Mouse (Mus musculus) bone marrow, adult 2 months (tissue): ENCODE measurements around the gene Prss8. TPM values are rescaled to one million over a fixed set of nuclear protein-coding genes. Genes with fewer than 3 reads are reported as not detected.
"Not testable (repeated sequence)": the region's sequence is repeated elsewhere in the genome, so short reads cannot be mapped to it uniquely, and the experiment has no call there.

Experiments
- H3K27ac ChIP-seq: fragments of 200-500 bp; 2 replicates; pipeline ENCODE4 v1.5.1; 2012; ENCODE audit warnings: low read depth, mild to moderate bottlenecking, control low read depth, inconsistent platforms, low read length; ENCODE audit not compliant: control insufficient read depth, poor library complexity, insufficient read depth
- H3K4me1 ChIP-seq: fragments of 200-500 bp; 2 replicates; pipeline ENCODE4 v1.6.1; 2011; ENCODE audit warnings: low read length; ENCODE audit not compliant: control insufficient read depth, insufficient read depth
- H3K4me3 ChIP-seq: fragments of 200-500 bp; replicated peaks from 2 replicates; pipeline ENCODE3; 2011; ENCODE audit warnings: mild to moderate bottlenecking, low read depth, low read length, control low read depth; ENCODE audit not compliant: control insufficient read depth
- CTCF ChIP-seq: fragments of 200-500 bp; IDR thresholded peaks from 2 replicates; pipeline ENCODE4 v1.5.1; 2011; ENCODE audit warnings: low read length, control low read depth; ENCODE audit not compliant: control insufficient read depth, insufficient read depth
- POLR2A ChIP-seq: fragments of 200-500 bp; IDR thresholded peaks from 2 replicates; pipeline ENCODE4 v1.6.1; 2011; ENCODE audit warnings: low read depth, mild to moderate bottlenecking, control low read depth, low read length, borderline replicate concordance; ENCODE audit not compliant: control insufficient read depth
- WGBS: fragments of 180-500 bp; shearing (Covaris S2); methylation state at CpG from one replicate; pipeline ENCODE4 v1.1.7; 2018; 5-methylcytosine and 5-hydroxymethylcytosine counted together
- polyA plus RNA-seq: library from polyadenylated mRNA; stranded (reverse); fragments of >200 nt; gene quantifications from 2 replicates; pipeline ENCODE4 v1.2.4, GENCODE M21; 2011; ENCODE audit warnings: low replicate concordance; ENCODE audit not compliant: missing spikeins, insufficient read depth, insufficient read length

Gene Prss8
- polyA plus RNA-seq, 1 experiment, result 1.8 TPM

DNA sequence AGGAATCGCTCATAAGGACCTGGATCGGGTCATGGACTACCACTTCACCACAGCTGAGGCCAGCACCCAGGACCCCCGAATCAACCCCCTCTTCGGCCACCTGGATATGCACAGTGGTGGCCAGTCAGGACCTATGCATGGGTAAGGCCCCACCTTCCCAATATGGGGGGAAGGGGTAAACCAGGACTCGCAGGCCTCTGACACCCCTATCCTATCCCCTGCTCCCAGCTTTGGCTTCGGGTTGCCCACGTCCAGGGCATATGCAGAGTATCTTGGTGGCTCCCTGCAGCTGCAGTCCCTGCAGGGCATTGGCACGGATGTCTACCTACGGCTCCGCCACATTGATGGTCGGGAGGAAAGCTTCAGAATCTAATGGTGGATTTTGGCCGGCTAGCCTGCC lies 22.0 kb downstream of the Prss8 start:
- TF ChIP-seq POLR2A, result no peak
- no peak overlapping the region for H3K4me3 ChIP-seq
- peaks cover 2% of the 10 kb centered on the region; the same call in 1 of the 2 replicates for H3K4me1 ChIP-seq
- no peak overlapping the region for H3K27ac ChIP-seq
- 92% methylated on average over 12 of the region's 12 CpGs for WGBS

DNA sequence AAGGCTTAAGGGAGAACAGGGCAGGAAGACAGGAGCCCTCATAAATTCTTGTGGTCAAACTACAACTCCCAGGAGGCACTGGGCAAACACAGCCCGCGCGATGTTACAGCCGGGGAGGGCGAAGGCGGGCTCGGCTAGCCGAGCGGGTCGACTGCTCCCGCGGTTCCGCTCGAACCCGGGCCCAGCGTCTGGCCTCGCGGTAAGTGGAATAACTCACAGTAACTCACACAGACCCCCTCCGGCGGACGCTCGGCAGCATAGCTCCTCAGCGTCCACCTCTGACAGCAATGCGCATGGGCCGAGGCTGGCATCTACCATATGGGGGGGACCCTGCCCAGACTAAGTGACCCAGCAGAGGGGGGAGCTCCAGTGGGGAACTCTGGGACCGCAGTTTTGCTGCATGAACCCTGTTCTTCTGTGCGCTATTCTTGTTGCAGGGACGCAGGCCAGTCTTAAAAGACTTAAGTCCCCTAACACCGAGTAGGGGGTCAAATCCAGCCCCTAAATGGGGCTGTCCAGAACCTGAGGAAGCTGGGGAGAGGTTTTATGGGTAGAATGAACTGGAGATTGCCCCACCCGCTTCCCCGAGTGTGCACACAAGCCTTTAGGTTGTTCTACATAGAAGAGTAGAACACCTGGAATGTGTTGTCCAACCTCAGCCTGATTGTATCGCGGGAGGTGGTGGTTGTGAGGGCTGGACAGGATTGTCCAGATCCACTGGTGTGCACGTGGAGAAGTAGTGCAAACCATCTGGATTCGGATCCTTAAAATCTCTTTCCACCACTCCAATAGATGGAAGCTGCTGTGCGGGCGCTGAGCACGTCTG lies 25.7 kb downstream of the Prss8 start, which contains the start of gene Bckdk:
Gene Bckdk, plus strand, starts transcription at position 112 of the 826 bp plus-strand sequence.
- peak within 1 kb of the TSS; percentile 66 for H3K27ac ChIP-seq
- WGBS, result 5% methylated on average over 38 of the region's 38 CpGs

GRCm38 (mm10) chr7:127901772-127902171 lies 28.1 kb downstream of the Prss8 start:
- H3K4me3 ChIP-seq, result no peak overlapping the region
- TF ChIP-seq CTCF (no peak), POLR2A (no peak)
- peaks cover 2% of the 10 kb centered on the region; the same call in 1 of the 2 replicates for H3K4me1 ChIP-seq
- H3K27ac ChIP-seq, result no peak overlapping the region
- 66% methylated on average over 2 of the region's 2 CpGs for WGBS

More for the DNA sequence above, 25.7 kb downstream of the Prss8 start, which contains the start of gene Bckdk:
- H3K4me3 ChIP-seq, result peak within 1 kb of the TSS; percentile 82
- H3K4me1 ChIP-seq, result peaks cover 2% of the 10 kb centered on the region; the same call in 1 of the 2 replicates
- TF ChIP-seq CTCF, result no peak
- peak; percentile 65; the same call in 1 of the 2 replicates for TF ChIP-seq POLR2A

DNA sequence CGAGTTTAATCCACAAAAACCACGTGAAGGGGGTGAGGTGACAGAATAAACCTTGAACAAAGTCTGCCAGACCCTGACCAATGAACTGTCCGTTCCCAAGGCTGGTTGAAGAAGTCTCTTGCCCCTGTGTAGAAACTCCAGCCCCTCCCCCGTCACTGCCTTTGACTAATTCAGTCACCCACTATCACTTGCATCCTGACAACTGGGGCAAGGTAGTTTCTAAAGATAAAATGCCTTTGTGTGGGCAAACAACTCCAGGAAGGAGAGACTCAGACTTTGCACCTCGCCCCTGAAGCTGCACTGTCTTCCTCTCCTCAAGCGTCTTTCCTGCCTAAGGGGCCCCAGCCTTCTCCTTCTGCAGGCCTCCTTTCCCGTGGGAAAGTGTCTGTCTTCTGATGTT lies 29.9 kb downstream of the Prss8 start:
- H3K27ac ChIP-seq, result no peak overlapping the region
- peaks cover 3% of the 10 kb centered on the region for H3K4me1 ChIP-seq
- TF ChIP-seq POLR2A (no peak), CTCF (no peak)
- H3K4me3 ChIP-seq, result no peak overlapping the region
- WGBS, result 28% methylated on average over 7 of the region's 7 CpGs

DNA sequence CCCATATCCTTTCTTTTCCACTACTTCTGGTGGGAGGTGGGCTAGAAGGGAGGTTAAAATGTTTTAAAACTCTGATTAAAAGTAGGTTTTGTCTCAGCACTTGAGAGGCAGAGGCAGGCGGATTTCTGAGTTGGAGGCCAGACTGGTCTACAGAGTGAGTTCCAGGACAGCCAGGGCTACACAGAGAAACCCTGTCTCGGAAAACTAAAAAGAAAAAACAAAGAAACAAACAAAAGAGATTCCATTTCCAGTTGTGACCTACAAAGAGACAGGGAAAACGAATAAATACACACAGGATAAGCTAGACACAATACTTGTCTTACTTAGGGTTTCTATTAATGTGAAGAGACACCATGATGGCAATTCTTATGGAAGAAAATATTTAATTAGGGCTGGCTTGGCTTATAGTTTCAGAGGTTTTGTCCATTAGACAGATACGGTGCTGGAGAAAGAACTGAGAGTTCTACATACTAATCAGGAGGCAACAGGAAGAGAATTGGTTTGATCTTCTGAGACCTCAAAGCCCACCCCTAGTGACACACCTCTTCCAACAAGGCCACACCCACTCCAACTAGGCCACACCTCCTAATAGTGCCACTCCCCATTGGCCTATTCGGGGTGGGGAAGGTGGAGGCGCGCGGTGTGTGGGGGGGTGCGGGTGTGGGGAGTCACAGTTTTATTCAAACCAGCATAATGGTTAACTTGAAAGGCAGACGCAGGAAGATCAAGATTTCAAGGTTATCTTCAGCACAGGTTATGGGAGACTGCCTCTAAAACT lies 31.5 kb downstream of the Prss8 start:
- TF ChIP-seq POLR2A, result no peak
- TF ChIP-seq CTCF, result no peak
- no peak overlapping the region for H3K4me3 ChIP-seq
- peaks cover 1% of the 10 kb centered on the region for H3K4me1 ChIP-seq
- WGBS, result 47% methylated on average over 10 of the region's 10 CpGs
- H3K27ac ChIP-seq, result no peak overlapping the region

DNA sequence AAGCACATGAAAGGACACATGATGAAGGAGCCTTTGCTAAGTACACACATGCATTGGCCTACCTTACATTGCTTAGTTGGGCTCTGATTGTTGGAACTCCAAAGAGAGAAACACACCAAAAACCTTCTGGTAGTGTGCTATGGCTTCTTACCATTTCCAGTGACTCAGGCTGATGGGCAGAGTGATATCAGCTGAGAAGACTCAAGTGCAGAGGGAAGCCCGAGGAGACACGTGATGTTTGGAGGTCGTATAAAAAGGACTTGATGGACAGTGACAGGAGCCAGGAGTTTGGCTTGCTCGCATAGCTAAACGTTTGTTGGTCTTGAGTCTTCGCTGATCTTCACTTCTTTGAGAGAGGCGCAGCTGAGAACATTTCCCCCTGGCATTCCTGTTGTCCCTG lies 32.4 kb downstream of the Prss8 start:
- no peak overlapping the region for H3K27ac ChIP-seq
- H3K4me1 ChIP-seq, result peaks cover 1% of the 10 kb centered on the region

GRCm38 (mm10) chr7:127896384-127896783 lies 33.5 kb downstream of the Prss8 start:
- no peak overlapping the region for H3K27ac ChIP-seq
- H3K4me3 ChIP-seq, result no peak overlapping the region
- H3K4me1 ChIP-seq, result peaks cover 1% of the 10 kb centered on the region
- WGBS, result 54% methylated on average over 13 of the region's 13 CpGs
- TF ChIP-seq CTCF (peak; percentile 89), POLR2A (no peak)

More for the DNA sequence above, 32.4 kb downstream of the Prss8 start:
- H3K4me3 ChIP-seq, result no peak overlapping the region
- TF ChIP-seq CTCF (no peak), POLR2A (no peak)
- WGBS, result 85% methylated on average over 7 of the region's 7 CpGs

GRCm38 (mm10) chr7:127895891-127896290 lies 34.0 kb downstream of the Prss8 start:
- WGBS, result 51% methylated on average over 7 of the region's 7 CpGs
- peak overlapping the region; percentile 23 for H3K4me3 ChIP-seq
- H3K4me1 ChIP-seq, H3K27ac ChIP-seq: not testable (repeated sequence)
